Mouse (Mus musculus): ENCODE data around the gene Tmsb15b2.
"Not testable (repeated sequence)": the region's sequence is repeated elsewhere in the genome, so short reads cannot be mapped to it uniquely, and the experiment has no call there.

Gene Tmsb15b2

DNA sequence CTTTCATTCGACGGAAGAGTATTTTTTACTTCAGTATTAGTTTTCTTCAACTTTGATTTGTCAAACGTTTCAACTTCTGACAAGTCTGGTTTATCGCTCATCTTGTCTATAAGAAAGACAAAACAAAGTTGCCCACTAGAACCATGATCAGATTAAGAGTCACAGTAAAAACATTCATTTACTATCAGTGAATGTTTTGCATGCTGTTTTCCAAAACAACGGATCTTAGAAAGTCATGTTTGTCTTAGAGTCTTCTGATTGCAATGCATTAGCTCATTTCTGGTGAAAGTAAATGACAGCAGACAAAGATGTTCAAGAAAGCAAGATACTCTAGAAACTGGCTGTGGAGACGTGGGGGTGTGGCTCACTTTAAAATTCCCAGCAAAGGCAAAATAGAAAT lies at the start of gene Tmsb15b2:
Tmsb15b2 (minus strand) TSS at position 101 of the 400 bp plus-strand sequence.
- DNase-seq: not testable (repeated sequence)

- DNase-seq: peak; percentile 37 to 47
Observed at GRCm38 (mm10) chrX:137019310-137019709, 44.0 kb upstream of the Tmsb15b2 start.

- DNase-seq: no peak
Observed at GRCm38 (mm10) chrX:137017668-137018067, 42.4 kb upstream of the Tmsb15b2 start.

- peak in 1 of 2 experiments; percentile 31 for DNase-seq
Observed at GRCm38 (mm10) chrX:137015099-137015709, 39.9 kb upstream of the Tmsb15b2 start.

DNA sequence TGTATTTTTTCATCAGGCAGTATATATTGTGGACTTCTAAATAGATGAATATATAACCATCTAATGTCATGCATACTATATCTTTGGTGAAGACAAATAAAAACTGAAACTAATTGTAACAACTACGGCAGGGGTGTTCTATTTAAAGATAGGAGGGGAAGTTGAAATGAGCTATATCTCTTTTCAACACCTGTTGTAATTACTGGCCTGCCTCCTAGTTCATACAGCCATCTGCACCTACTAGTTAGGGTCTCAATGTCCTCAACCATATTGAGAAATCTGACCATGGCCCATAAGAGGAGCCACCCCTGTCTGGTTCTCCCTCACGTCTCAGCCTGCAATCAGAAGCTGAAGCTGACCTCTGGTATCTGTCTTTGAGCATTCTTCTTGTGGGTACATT lies 21.0 kb upstream of the Tmsb15b2 start:
- DNase-seq: no peak

DNA sequence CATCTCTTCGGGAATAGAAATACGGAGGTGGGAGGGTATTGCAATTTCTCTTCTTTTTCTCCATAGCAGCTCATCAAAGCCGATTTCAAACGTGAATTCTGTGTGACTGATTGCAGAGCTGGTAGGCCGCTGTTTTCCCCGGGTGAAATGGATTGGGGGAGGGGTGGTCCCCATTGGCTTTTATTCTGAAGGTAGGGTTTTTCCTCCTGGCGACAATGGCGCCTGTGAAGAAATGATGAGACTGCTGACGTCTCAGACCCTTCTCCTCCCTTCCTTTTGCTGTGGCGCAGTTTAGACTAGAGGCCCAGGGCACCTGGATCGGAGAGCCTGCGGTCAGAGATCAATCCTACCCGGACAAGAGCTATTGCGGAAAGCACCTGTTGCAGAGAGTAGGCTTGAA lies 18.3 kb upstream of the Tmsb15b2 start:
- DNase-seq: no peak

DNA sequence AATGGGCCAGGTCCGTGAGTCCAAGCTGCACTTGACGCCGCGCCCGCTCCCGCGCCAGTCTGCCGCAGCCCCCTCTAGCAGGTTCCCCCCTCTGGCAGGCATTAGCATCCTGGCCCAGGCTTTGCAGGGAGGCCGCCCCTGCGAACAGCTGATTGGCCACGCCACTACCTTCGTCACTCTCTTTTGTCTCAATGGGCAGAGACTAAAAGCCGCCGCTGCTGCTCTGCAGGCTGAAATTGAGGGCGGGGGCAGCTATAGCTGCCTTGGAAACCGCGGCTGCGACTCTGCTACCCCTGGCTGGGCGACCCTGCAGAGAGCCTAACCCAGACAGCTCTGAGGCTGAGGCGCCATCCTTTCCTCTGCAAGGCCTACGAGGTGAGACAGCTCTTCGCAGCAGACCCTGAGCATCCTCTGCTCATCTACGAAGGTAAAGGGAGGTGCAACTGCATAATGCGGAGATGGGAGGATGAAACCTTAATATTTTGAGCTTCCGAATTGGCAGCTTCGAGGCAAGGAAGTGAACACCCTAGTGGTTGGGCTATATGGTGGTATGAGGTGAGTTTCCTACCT lies 17.8 kb upstream of the Tmsb15b2 start, which contains the start of gene Zcchc18:
Zcchc18 (plus strand) TSS at position 178 of the 570 bp plus-strand sequence.
- peak; percentile 48 to 52 for DNase-seq

DNA sequence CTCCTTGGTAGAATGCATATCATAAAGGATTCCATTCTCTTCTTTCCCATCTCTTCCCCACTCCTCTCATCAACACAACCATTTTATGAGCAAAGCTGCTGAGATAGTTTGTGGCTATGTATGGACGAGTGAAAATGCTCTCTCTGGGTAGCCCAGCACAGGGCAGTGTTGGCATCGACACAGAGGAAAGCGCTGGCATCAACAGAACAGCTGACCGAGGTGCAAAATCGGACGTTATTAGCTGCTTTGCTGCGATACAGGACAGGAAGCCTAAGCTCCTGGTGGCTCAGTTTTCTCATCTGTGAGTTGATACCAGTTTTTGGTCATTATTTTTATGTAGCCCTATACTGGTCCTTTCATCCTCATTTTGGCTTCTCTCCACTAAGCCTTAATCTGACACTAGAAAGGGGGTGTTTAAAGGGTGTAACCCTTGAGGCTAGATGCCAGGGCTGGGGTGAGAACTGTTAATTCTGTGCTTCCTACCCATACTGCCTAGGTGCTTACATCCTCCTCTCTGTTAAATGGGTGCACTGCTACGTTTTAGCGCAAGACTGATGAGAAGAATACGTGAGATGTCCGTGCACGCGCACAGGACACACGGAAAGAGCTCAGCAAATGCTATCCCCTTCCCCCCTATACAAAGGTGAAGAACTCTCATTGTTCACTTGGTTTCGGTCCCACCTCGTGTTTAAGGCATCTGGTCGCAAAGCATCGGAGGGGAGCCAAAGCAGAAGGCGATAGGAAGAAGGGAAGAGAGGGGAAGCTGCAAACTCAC lies 17.1 kb upstream of the Tmsb15b2 start:
- no peak for DNase-seq

DNA sequence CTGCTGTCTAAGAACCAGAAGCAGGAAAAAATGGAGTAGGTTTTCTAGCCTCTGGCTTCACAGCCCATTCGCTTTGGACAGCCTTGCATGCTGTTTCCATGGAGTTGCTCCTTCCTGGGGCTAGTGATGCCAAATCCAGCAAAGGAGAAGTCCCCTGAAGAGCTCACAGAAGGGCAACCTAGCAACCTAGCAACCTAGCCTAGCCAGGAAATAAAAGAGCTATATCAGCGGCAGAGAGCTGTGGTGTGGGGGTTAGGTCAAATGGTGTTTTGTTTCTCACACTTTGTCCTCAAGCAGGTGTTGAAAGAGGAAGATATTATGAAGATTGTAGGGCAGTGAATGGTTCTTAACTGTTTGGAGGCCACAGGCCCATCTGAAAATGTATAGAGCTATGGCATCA lies 16.0 kb upstream of the Tmsb15b2 start:
- no peak for DNase-seq

- DNase-seq: no peak
Observed at GRCm38 (mm10) chrX:136986039-136986438, 10.7 kb upstream of the Tmsb15b2 start.

DNA sequence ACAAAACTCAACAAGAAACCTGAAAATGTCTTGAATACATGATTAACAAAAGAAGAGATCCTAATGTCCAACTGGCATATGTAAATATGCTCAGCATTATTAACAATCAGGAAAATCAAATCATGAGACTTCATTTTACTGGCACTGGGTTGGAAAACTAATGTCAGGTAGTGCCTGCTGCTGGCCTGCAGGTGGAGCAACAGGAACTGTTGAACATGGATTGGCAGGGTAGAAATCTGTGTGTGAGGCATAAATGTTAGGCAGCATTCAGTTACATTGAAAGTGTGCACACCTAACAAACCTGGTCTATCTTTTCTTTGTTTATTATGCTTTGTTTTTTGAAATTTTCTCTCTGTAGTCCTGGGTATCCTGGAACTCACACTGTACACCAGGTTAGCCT lies 3.3 kb upstream of the Tmsb15b2 start:
- no peak for DNase-seq

DNA sequence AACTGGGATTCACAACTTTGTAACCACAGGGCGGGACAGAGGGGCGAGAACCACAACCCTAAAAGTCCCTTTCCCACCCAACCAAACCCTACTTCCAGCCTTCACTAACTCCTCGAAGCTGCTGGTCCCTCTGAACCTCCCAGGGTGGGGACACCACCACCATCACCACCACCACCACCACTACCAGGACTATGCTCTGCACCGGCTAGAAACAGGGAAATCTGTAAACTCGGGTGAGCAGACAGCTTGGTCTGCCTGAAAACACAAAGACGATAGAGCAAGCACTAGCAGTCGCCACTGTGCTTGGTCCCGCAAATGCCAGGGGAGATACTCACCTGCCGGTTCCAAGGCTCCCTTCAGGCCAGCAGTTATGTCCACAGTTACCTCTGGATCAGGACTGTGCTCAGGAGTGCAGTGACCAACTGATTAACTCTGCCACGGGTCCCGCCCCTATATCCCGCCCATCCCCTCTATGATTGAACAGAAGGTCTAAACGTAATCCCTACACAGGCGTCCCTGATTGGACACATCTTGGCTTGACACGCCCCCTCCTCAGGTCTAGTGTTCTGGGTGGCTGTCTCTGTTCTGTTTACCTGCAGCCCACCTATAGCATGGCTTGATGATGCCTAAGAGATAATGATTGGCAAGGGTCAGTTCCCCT lies 1.3 kb upstream of the Tmsb15b2 start, which contains the start of the genes Tmsb15l and Tmsb15b1:
Tmsb15l (minus strand) TSS at position 446 of the 661 bp plus-strand sequence.
Tmsb15b1 (minus strand) TSS at position 451 of the 661 bp plus-strand sequence.
- peak; percentile 64 to 80 for DNase-seq

DNA sequence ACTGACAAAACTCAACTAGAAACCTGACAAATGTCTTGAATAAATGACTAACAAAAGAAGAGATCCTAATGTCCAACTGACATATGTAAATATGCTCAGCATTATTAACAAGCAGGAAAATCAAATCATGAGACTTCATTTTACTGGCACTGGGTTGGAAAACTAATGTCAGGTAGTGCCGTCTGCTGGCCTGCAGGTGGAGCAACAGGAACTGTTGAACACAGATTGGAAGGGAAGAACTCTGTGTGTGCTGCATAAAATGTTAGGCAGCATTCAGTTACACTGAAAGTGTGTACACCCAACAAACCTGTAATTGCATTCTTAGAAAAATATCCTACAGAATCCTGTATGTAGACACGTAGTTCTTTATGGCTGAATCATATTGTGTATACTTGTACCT lies 15.6 kb downstream of the Tmsb15b2 start:
- DNase-seq: peak in 1 of 2 experiments; percentile 7

GRCm38 (mm10) chrX:136958300-136958699 lies 17.0 kb downstream of the Tmsb15b2 start:
- not testable (repeated sequence) for DNase-seq

DNA sequence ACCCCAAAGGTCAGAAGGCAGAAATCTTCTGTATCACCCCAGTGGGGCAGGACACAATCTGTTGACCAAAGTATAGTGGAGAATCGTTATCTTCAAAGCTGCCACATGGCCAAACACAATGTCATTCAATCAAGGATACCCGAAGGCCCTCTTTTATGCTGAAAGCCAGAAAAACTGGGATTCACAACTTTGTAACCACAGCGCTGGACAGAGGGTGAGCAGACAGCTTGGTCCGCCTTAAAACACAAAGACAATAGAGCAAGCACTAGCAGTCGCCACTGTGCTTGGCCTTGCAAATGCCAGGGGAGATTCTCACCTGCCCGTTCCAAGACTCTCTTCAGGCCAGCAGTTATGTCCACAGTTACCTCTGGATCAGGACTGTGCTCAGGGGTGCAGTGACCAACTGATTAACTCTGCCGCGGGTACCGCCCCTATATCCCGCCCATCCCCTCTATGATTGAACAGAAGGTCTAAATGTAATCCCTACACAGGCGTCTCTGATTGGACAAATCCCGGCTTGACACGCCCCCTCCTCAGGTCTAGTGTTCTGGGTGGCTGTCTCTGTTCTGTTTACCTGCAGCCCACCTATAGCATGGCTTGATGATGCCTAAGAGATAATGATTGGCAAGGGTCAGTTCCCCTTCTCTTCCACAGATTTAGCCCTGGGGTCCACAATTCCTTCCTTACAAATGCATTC lies 17.6 kb downstream of the Tmsb15b2 start:
- DNase-seq: peak; percentile 33 to 85

- DNase-seq: no peak
Observed at GRCm38 (mm10) chrX:136937985-136938384, 37.3 kb downstream of the Tmsb15b2 start.

- no peak for DNase-seq
Observed at GRCm38 (mm10) chrX:136927031-136927430, 48.3 kb downstream of the Tmsb15b2 start, which contains the start of gene H2bfm. H2bfm (plus strand) TSS chrX:136927325.

- no peak for DNase-seq
Observed at GRCm38 (mm10) chrX:136925863-136926262, 49.4 kb downstream of the Tmsb15b2 start.

All from lung, adult 18-20 months (tissue).